Mouse (Mus musculus): Measurements from ENCODE around the gene Gm13278. TPM values are rescaled to one million over a fixed set of nuclear protein-coding genes. Genes with fewer than 3 reads are reported as not detected.
"Not testable (repeated sequence)": the region's sequence is repeated elsewhere in the genome, so short reads cannot be mapped to it uniquely, and the experiment has no call there.

Gene Gm13278
- not detected for total RNA-seq (2021)

GRCm38 (mm10) chr4:88791250-88791649 is at the start of gene Gm13278:
TSS of gene Gm13278 (plus strand) at chr4:88791550.
- intact Hi-C loops (cut with DNase I) = not testable (repeated sequence)

DNA sequence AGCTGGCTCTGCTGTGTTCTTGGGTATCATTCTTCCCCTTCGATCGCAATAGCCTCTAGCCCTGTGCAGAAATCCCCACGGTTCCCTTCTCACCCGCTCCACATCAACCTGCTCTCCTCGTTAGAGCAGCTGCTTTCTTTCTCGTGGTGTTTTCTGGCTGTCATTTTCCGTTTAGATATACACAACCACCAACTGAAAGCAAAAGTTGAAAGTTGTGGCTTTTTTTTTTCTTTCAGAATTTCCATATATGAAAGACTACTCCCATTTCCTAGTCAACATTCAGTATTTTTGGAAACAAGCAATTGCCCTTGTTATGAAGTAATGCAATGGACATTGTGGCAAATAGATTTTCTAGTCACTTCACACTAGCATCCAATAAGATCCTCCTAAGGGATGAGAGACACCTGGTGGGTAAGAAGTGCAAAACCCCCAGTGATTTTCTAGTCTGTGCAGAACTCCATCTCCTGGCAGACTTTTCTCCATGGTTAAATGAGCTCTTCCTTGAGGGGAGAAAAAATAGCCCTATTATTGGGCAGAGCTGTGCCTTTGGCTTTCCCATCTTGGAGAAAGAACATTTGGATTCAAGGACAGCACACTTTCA is 48.5 kb upstream of the Gm13278 start:
- DNase-seq (ENCODE audit: low spot score in 2 of 2) = no peak
- intact Hi-C loops (cut with DNase I) = no loop called here

More at GRCm38 (mm10) chr4:88791250-88791649, at the start of gene Gm13278:
- not testable (repeated sequence) for DNase-seq (ENCODE audit: low spot score in 2 of 2)

GRCm38 (mm10) chr4:88744207-88744606 is 47.1 kb upstream of the Gm13278 start:
- intact Hi-C loops (cut with DNase I) = no loop called here

GRCm38 (mm10) chr4:88749926-88750325 is 41.4 kb upstream of the Gm13278 start:
- intact Hi-C loops (cut with DNase I) = loop anchor here (5.0 kb wide), 1 partner anchor 62 kb away; no protein-coding TSS in a partner anchor
- no peak for DNase-seq (ENCODE audit: low spot score in 2 of 2)

More at GRCm38 (mm10) chr4:88744207-88744606, 47.1 kb upstream of the Gm13278 start:
- no peak for DNase-seq (ENCODE audit: low spot score in 2 of 2)

GRCm38 (mm10) chr4:88754818-88755340 is 36.5 kb upstream of the Gm13278 start, which contains the start of gene Gm13271:
TSS of gene Gm13271 (plus strand) at chr4:88754868.
- intact Hi-C loops (cut with DNase I) = not testable (repeated sequence)
- peak; percentile 63 to 67 for DNase-seq (ENCODE audit: low spot score in 2 of 2)

GRCm38 (mm10) chr4:88756581-88757513 is 34.5 kb upstream of the Gm13278 start:
- intact Hi-C loops (cut with DNase I); DNase-seq (ENCODE audit: low spot score in 2 of 2): not testable (repeated sequence)

DNA sequence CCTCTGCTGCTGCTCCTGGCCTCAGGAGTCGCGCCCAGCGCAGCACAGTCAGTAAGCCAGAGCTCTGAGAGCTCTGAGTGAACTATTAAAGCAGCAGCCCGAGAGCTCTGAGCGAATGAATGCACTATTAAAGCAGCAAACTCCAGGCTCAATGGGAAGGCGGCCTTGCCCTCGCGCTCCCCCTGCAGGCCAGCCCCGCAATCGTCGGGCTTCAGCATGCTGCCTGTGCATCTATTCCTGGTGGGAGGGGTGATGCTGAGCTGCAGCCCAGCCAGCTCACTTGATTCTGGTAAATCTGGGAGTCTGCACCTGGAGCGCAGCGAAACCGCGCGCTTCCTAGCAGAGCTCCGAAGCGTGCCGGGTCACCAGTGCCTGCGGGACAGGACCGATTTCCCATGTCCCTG is 33.7 kb upstream of the Gm13278 start:
- intact Hi-C loops (cut with DNase I) = not testable (repeated sequence)
- DNase-seq (ENCODE audit: low spot score in 2 of 2) = peak; percentile 88 to 92

GRCm38 (mm10) chr4:88758751-88759150 is 32.6 kb upstream of the Gm13278 start:
- intact Hi-C loops (cut with DNase I) = not testable (repeated sequence)

GRCm38 (mm10) chr4:88759610-88760268 is 31.6 kb upstream of the Gm13278 start, which contains the start of gene Gm13283:
TSS of gene Gm13283 (plus strand) at chr4:88760119.
- DNase-seq (ENCODE audit: low spot score in 2 of 2) = peak in 1 of 2 experiments; percentile 32
- intact Hi-C loops (cut with DNase I) = not testable (repeated sequence)

More at GRCm38 (mm10) chr4:88758751-88759150, 32.6 kb upstream of the Gm13278 start:
- DNase-seq (ENCODE audit: low spot score in 2 of 2) = not testable (repeated sequence)

- intact Hi-C loops (cut with DNase I) = not testable (repeated sequence)
- DNase-seq (ENCODE audit: low spot score in 2 of 2) = peak; percentile 37 to 46
These were observed 30.9 kb upstream of the Gm13278 start for GRCm38 (mm10) chr4:88760431-88760830.

GRCm38 (mm10) chr4:88761776-88762175 is 29.6 kb upstream of the Gm13278 start:
- peak; percentile 63 to 67 for DNase-seq (ENCODE audit: low spot score in 2 of 2)
- intact Hi-C loops (cut with DNase I) = not testable (repeated sequence)

DNA sequence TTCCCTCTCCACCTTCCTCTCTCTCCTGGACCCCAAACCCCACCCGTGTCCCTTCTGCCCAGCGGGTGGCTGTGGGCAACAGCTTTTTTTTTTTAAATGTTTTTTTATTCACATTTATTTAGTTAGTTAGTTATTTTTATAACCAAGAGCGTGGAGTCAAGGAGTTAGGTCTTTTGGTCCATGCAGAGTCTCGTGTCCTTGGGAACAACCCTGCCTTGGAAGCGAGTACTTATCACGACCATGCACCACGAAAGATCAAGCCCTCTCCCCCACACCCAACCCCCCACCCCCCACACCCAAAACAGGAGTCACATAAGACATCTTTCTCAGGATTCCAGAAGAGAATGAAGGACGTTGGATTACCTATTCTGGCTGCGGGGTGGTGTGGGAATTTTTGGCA is 29.0 kb upstream of the Gm13278 start:
- intact Hi-C loops (cut with DNase I) = not testable (repeated sequence)
- DNase-seq (ENCODE audit: low spot score in 2 of 2) = peak in 1 of 2 experiments; percentile 14

DNA sequence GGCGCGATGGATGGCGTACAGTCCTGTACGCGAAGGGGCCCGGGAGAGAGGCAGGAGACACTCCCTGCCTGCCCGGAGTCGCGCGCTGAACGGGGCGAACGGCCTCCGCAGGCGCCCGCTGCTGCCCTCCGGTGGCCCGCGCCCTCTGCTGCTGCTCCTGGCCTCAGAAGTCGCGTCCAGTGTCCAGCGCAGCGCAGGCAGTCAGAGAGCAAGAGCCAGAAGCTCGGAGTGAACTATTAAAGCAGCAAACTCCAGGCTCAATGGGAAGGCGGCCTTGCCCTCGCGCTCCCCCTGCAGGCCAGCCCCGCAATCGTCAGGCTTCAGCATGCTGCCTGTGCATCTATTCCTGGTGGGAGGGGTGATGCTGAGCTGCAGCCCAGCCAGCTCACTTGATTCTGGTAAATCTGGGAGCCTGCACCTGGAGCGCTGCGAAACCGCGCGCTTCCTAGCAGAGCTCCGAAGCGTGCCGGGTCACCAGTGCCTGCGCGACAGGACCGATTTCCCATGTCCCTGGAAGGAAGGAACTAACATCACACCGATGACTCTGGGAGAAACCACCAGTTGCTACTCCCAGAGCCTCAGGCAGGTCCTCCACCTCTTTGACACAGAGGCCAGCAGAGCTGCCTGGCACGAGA is 27.8 kb upstream of the Gm13278 start:
- intact Hi-C loops (cut with DNase I) = not testable (repeated sequence)
- peak; percentile 19 to 30 for DNase-seq (ENCODE audit: low spot score in 2 of 2)

GRCm38 (mm10) chr4:88773534-88773933 is 17.8 kb upstream of the Gm13278 start, which contains the start of gene Gm13290:
TSS of gene Gm13290 (plus strand) at chr4:88773834.
- intact Hi-C loops (cut with DNase I) = not testable (repeated sequence)

GRCm38 (mm10) chr4:88776622-88777021 is 14.7 kb upstream of the Gm13278 start, which contains the start of gene Gm13289:
TSS of gene Gm13289 (plus strand) at chr4:88776922.
- intact Hi-C loops (cut with DNase I); DNase-seq (ENCODE audit: low spot score in 2 of 2): not testable (repeated sequence)

More at GRCm38 (mm10) chr4:88773534-88773933, 17.8 kb upstream of the Gm13278 start, which contains the start of gene Gm13290:
- DNase-seq (ENCODE audit: low spot score in 2 of 2) = not testable (repeated sequence)

- intact Hi-C loops (cut with DNase I); DNase-seq (ENCODE audit: low spot score in 2 of 2): not testable (repeated sequence)
These were observed 11.8 kb upstream of the Gm13278 start, which contains the start of gene Gm13272 for GRCm38 (mm10) chr4:88779550-88779949. TSS of gene Gm13272 (plus strand) at chr4:88779850.

DNA sequence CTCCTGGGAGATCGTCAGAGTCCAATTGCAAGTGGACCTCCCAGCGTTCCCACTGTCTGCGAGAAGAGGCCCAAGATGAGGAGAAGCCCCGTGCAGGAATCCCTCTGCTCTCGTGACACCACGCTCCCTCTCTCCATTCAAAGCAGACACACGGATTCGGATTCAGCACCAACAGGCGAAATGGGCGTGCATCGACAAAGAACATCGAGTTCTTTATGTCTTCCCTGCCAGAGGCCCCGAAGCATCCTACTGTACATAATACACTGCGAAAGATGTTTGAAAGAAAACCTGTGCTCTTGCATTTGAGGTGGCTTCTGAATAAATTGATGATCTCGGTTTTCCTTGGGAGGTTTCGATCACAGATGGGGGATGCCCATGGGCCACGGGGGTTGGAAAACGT is 11.0 kb upstream of the Gm13278 start:
- DNase-seq (ENCODE audit: low spot score in 2 of 2); intact Hi-C loops (cut with DNase I): not testable (repeated sequence)

DNA sequence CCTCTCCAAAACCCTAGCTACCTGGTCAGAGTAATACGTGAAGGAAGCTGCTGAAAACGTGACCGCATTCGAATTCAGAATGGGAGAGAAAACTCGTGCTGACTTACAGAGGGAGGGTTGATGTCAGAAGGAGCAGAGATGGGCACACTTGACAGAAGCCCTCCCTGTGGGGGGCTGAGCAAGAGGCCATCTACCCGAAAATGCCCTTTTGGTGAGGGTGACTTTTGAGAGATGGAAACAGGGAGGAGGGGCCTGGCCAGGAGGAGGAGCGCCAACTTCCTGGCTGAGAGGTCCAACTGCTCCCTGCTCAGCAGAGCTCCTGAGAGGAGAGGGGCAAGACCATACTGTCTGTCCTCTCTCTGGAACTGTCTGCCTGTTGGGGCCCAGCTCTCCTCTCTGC is 9.5 kb upstream of the Gm13278 start, which contains the start of gene Ifnz:
Gene Ifnz (plus strand): TSS at position 301 of the 400 bp plus-strand sequence.
- intact Hi-C loops (cut with DNase I); DNase-seq (ENCODE audit: low spot score in 2 of 2): not testable (repeated sequence)

Data from left cerebral cortex, postnatal 25 days (tissue).